Mouse (Mus musculus): ENCODE measurements around the gene Trmt13. TPM values are rescaled to one million over a fixed set of nuclear protein-coding genes. Genes with fewer than 3 reads are reported as not detected.
"Not testable (repeated sequence)": the region's sequence is repeated elsewhere in the genome, so short reads cannot be mapped to it uniquely, and the experiment has no call there.

Trmt13 gene
- 1 to 10 TPM; 5.1 to 6.1 TPM for total RNA-seq (2021)

DNA sequence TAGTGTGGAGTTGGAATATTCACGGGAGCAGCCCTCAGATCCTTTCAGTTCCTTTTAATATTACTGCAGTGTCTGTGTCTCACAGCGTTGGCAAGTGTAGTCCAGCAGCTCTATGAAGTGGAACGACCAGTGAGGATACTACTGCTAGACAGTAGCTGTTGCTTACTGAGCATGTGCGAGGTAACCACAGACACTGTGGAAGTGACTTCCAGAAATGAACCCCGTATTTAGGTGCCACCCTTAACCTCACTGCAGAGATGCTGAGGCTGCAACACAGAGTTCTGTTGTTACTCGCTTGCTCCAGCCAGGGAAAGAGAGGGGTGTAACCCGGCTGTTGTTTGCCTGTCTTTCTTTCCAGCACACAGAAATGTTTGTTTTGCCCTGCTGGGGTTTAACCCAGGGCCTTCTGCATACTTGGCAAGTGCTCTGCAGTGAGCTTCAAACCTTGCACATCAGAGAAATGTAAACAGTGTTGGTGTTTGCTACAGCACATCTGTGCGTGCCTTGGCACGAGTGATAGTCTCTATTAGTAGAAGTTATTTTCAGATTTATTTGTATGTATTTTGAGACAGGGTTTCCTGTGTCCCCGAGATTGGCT is at the start of gene Trmt13:
Trmt13 (minus strand) TSS at position 293 of the 598 bp plus-strand sequence.
- intact Hi-C loops (cut with DNase I) = no loop called here
- DNase-seq = no peak

DNA sequence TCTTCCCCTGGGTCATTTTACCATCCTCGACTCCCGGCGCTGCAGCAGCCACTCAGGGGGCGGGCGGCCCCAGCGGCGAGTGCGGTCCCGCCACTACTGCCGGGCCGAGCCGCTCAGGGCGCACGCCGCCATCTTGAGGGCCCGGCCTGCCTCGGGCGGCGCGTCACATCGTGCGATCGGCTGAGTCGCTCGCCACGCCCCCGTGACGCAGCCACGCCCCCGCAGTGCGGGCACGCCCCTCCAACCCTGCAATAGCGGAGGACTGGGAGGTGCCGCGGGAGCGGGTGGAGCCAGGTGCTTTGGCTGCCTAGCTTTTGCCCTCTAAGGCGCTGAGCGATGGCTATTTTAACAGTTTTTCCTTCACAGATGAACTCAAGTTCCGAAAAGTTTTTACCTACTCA is 48.1 kb upstream of the Trmt13 start, which contains the start of gene Mfsd14a:
Mfsd14a (minus strand) TSS at position 215 of the 401 bp plus-strand sequence.
- DNase-seq = peak; percentile 100
- intact Hi-C loops (cut with DNase I) = loop anchor here (1.0 to 5.0 kb wide), 5 partner anchors 50 to 655 kb away; partner anchors contain the start of genes Cdc14a, Dbt, Extl2 and Slc30a7

DNA sequence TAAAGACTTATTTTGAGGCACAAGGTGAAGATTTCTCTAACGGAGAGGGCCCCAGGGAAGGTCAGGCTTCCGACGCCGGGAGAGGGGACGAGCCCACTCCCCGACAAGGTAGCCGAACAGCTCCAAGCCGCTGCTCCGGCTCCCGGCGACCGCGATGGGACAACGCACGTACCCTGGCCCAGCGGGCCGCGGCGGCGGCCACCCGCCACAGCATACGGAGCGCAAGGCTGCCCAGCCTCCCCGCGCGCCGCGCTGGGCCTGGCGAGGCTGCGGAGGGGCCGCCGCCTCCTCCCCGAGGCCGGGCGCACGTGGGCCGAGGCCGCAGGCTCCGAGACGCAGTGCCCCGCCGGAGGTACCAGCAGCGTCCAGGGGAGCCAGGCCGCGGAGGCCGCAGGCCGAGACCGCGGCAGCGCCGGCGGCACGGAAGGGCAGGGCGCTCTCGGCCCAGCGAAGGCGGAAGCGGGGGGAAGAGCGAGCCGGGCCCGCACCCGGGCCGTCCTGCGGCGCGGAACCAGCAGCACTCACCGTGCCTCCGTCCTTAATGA is 47.6 kb upstream of the Trmt13 start:
- no peak for DNase-seq
- intact Hi-C loops (cut with DNase I) = loop anchor here (1.0 to 5.0 kb wide), 5 partner anchors 51 to 655 kb away; partner anchors contain the start of genes Cdc14a, Dbt, Extl2 and Slc30a7

DNA sequence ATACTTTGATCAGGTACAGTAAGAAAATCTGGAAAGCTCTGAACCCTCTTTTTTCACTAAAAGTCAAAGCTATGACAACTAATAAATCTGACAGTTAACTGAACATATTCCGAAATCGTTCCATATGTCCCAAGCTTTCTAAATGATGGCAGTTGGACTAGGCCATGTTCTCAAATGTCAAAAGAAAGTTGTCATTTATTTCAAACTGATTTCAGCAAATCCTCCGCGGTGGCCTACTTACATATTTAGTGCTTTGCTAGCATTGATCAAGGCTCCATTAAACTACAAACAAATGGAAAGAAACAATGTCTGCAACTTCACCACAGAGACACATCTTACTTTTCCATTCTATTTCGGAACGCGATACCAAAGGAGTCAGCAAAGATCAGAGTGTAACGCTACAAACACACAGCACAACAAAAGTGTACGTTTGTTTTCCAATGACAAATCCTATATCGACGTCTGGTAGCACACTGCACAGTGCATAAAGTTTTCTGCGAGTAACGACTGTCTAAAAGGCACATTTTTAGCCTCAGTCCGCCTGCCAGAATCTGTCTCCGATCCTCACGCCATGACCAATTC is 47.0 kb upstream of the Trmt13 start:
- intact Hi-C loops (cut with DNase I) = loop anchor here (5.0 kb wide), 3 partner anchors 149 to 654 kb away; partner anchors contain the start of genes Cdc14a, Dbt, Extl2 and Slc30a7

DNA sequence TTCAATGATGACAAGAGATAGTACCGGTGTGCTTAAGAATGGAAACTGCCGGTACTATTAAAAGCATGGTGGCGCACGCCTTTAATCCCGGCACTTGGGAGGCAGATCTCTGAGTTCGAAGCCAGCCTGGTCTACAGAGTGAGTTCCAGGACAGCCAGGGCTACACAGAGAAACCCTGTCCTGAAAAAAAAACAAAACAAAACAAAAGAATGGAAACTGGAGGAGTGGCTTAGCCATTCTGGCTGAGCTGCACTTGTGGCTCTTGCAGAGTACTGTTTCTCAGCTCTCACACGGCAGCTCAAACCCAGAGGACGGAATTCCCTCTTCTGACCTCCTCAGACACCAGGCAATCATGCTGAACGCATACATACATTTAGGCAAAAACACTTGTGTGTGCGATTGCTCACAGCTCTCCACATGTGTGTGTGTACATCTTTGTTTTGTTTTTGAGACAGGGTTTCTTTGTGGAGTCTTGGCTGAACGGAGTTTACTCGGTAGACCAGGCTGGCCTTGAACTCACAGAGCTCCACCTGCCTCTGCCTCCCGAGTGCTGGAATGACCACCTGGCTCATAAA is 45.6 kb upstream of the Trmt13 start:
- no peak for DNase-seq
- intact Hi-C loops (cut with DNase I) = loop anchor here (5.0 kb wide), 3 partner anchors 148 to 653 kb away; partner anchors contain the start of genes Cdc14a, Dbt, Extl2 and Slc30a7

More for the DNA sequence above, 47.0 kb upstream of the Trmt13 start:
- no peak for DNase-seq

DNA sequence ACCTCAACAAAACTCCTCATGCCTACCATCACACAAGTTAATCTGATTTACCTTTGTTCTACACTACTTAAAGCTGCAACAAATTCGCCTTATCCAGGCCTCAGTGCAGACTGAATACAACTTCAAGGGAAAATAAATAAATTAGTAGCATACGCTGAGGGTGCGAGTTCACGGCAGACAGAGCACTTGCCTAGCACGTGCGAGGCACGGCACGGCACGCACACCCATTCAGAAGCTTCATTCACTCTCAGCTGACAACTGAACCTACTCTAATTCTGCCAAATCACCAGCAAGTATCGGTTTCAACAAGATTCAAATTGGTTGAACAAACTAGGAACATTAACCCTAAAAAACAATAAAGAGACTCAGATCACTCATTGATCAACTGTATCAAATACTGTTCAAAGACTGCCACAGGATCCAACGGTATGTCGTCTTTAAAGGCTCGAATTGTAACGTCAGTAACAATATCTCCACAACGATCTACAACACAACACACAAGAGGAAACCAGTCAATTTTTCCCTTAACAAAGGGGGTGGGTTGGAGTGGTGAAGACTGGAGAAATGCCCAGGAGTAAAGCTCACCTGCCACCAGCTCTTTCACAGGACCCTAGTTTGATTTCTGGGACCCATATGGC is 44.7 kb upstream of the Trmt13 start:
- intact Hi-C loops (cut with DNase I) = no loop called here
- DNase-seq = no peak

DNA sequence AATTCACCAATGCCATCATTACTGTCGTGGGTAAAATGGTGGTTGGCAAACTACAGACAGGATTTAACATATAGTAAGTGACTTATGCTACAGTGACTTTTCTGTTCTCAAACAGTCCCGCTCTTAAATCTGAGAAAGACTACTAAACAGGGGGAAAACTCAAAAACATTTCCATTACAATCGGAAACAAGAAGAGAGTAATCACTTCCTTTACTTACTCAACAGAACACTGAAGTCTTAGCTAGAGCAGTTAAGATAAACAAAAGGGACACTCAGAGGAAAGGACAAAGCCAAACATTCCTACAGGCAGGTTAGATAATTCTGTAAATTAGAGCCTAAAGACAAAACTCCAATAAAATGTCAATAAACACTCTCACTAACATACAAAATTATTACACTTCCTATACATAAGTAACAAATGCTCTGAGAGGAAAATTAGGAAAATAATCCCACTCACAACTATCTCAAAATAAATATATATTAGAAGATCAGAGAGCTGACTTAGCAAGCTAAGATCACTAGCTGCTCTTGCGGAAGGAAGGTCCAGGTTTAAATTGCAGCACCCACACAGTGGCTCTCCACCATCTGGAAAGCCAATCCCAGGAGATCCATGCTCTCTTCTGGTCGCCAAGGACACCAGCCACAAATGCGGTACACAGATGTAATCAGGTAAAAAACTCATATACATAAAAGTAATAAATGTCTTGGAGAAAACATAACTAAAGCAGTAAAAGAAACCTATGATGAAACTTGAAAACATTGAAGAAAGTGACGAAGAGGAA is 42.0 kb upstream of the Trmt13 start:
- intact Hi-C loops (cut with DNase I) = loop anchor here (2.0 kb wide), 1 partner anchor 14 kb away; no protein-coding TSS in a partner anchor
- DNase-seq = no peak

DNA sequence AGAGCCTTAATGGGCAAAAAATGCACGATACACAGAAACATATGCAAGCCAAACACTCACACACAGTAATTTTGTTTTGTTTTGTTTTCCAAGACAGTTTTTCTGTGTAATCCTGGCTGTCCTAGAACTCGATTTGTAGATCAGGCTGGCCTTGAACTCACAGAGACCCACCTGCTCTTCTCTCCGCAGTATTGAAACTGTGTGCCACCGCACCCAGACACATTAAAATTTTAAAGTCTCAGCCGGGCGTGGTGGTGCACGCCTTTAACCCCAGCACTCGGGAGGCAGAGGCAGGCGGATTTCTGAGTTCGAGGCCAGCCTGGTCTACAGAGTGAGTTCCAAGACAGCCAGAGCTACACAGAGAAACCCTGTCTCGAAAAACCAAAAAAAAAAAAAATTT is 39.7 kb upstream of the Trmt13 start:
- intact Hi-C loops (cut with DNase I); DNase-seq: not testable (repeated sequence)

DNA sequence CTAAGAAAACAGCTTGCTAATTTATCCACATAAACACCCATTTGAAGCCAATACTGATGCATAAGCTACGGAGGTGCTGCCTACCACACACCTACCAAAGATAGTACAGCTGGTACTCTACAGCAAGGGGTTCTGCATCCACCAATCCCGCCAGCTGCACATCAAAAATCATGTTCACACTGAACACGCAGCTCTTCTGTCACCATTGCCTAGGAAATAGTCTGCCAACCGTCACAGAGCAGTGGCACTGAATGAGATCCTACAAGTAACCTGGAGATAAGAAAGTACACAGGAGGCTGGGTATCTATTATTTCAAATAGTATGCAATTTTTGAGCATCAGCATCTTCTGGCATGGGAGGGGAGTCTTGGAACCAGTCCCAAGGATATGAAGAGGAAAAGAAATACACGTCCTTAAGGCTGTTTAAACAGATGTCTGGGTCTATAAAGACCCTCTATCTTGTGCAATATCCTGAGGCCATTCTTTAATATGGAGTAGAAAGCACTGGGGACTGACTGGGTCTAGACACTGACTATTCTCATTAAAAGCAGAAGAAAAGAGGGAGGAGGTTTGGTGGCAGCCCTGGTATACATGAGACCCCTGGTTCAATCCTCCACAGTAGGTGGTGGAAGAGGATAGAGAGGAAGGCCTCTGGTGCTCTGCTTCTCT is 39.0 kb upstream of the Trmt13 start:
- intact Hi-C loops (cut with DNase I) = no loop called here
- DNase-seq = no peak

DNA sequence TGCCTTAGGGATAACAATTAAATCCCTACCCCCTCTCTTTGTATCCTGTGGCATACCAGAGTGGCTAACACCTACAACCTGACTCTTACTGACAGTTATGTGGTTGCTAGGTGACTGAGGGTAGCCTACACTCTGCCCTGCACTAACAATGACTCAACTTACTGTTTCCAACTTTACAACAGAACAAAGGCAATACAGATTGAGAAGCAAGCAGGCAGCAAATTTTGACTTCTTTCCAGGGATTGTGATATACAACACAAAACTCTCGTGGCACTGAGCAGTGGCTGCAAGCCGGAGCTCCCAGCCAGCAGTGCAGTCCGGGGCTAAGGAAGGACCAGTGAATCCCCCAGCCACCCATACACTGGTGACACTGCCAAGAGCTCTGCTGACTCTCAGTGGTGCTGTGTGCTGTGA is 37.7 kb upstream of the Trmt13 start:
- no peak for DNase-seq
- intact Hi-C loops (cut with DNase I) = no loop called here

DNA sequence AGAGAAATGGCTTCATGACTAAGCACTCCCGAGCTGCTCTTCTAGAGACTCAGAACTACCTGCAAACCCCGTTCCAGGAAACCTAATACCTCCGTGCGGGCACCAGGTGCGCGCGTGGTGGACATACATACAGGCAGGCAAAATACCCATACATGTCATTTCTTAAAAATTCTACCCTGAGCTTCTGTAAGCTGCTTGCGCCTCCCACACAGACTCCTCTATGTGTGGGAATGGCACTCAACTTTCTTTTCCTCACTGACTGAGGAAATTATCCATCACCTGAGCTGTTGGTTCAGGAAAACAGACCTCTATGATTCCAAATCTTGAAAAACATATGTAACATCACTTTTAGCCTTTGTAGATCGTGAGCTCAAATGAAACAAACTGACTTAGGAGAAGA is 36.3 kb upstream of the Trmt13 start:
- intact Hi-C loops (cut with DNase I) = no loop called here

DNA sequence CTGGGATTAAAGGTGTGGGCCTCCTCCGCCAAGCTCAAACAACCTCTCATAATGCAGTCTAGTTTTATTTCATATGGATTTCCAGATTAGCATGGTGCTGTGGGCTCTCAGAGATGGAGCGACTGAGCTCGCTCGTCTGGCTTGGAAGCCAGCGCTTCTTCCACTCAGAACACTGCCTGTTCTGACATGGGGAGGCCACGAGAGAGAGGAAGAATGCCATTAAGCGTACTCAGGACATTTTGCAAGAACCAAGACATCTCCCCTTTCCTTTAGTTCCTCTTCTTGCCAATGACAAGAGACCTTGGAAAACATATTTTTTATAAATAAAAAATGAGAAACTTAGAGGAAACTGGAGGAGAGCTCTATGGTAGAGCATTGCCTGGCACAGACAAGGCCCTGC is 34.4 kb upstream of the Trmt13 start:
- no peak for DNase-seq
- intact Hi-C loops (cut with DNase I) = no loop called here

More for the DNA sequence above, 36.3 kb upstream of the Trmt13 start:
- DNase-seq = no peak

DNA sequence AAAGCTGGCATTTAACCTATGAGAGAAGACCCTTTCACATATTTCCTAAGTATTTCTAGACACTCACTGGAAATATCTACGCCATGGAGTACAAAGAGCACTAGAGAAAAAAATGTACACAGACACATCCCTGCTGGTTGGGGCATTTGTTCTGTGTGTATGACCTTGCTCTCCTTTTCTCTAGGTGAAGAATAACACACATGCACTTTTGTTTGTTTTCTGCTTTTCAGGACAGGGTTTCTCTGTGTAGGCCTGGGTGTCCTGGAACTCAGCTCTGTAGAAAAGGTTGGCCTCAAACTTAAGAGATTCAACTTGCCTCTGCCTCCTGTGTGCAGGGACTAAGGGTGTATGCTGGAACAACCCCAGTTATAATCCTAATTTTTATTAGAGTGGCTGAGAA is 32.0 kb upstream of the Trmt13 start:
- intact Hi-C loops (cut with DNase I) = no loop called here

DNA sequence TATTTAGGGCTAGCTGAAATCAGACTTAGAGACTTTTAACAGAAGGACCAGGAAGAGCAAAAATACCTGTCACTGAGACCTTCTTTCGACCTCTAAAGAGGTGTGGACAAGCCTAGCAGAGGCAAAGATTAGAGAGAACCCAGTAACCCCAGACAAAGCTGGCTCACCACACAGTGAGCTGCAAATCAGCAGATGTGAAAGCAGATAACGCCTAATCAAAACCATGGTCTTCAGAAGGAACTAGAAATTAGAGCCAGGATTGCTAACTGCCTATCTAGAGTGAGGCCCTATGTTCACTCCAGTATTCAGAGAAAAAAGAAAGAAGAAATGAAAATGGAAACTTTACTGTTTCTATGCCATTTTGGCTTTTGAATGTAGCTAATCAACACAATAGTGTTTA is 28.0 kb upstream of the Trmt13 start:
- no peak for DNase-seq
- intact Hi-C loops (cut with DNase I) = loop anchor here (2.0 kb wide), 1 partner anchor 14 kb away; no protein-coding TSS in a partner anchor

More for the DNA sequence above, 32.0 kb upstream of the Trmt13 start:
- DNase-seq = no peak

DNA sequence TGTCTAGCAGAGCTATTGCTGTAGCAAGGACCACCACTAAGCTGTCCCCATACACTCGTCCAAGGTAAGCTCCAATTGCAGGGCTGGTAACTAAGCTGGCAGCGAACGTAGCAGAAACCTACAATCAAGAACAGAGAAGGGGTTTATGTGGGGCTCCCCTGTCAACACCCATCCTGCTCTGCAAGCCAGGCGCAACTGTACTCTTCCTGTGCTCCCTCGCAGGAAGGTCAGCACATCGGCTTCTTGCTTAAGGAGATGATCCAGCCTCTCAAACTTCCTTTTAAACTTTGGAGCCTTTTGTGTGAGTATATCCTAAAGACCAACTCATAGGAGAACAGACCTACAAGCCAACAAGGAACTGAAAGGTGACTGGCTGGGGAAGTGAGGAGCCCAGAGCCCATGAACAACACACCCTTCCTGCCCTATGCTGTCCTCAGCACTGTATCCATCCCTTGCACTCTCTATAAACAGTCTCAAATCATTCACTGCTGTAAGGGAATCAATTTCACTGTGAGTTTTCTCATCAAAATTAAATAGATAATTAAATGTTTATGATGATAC is 27.5 kb upstream of the Trmt13 start:
- intact Hi-C loops (cut with DNase I) = loop anchor here (2.0 kb wide), 1 partner anchor 15 kb away; no protein-coding TSS in a partner anchor
- DNase-seq = no peak

DNA sequence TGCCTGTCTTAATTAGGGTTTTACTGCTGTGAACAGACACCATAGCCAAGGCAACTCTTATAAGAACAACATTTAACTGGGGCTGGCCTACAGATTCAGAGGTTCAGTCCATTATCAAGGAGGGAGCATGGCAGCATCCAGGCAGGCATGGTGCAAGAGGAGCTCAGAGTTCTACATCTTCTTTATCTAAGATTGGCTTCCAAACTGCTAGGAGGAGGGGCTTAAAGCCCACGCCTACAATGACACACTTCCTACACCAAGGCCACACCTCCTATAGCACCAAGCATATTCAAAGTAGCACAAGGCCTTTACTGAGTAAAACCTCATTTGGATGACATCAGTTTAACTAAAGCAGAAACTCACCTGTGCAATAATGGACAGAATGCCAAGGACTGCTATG is 25.6 kb upstream of the Trmt13 start:
- intact Hi-C loops (cut with DNase I) = no loop called here
- no peak for DNase-seq

DNA sequence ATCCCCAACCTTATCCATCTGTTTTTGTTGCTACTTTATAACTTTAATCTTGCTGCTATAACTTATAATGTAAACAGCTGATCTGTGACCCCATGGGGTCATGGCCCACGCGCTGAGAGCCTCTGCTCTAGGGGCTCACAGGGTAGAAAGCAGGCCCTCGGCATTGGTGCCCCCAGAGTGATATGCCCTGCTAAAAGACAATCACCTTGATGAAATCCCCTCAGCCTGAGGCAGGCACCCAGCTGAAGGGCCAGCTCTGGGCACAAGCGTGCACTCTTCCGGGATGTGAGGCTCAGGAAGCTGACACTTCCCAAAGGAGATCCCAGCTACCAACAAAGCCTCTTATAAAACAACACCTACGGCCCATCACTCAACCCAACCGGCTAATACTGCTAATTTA is 24.2 kb upstream of the Trmt13 start:
- intact Hi-C loops (cut with DNase I) = loop anchor here (5.0 kb wide), 1 partner anchor 41 kb away; no protein-coding TSS in a partner anchor
- no peak for DNase-seq

DNA sequence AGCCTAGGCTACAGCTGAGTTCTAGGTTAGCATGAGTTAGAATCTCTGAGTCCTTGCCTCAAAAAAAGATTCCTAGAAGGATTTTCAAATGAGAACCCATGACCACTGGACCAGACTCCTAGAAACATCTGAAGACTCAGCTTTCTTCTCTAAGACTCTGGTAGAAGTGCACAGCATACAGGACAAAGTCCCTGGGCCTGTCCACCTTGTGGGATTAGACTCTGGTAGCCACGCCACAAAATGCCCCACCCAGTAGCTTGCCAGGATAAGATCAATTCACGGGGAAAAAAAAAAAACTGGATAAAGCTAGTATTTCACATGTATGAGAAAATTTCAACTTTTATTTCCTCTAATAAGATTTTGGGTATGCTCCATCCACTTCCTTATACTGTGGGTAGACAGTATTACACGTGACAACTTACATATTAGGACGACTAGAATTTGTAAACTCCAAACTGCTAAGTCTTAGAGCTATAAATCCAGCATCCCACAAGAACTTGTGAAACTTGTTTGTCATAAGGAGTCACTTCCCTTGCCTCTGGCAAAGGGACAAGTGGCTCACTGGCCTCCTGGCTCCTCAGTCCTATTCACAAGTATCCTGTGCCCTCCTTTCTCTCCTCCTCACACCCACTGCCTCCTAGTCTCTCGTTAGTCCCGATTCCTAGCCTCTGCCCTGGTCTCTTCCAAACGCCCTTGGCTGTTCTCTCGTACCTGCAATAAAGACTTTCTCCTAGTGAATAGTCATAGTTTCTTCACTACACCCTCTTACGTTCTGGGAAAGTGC is 23.5 kb upstream of the Trmt13 start:
- intact Hi-C loops (cut with DNase I) = loop anchor here (5.0 kb wide), 1 partner anchor 41 kb away; no protein-coding TSS in a partner anchor
- DNase-seq = no peak
